Mouse (Mus musculus) lung, postnatal 25 days (tissue): ENCODE results near the gene Dpagt1.

Experiments used
- DNase-seq: peaks from one replicate; pipeline ENCODE4 v3.0.0; 2022; ENCODE audit warnings: low spot score

The Dpagt1 gene

GRCm38 (mm10) chr9:44378153-44378730 lies 52.4 kb downstream of the Dpagt1 start:
- no peak for DNase-seq

DNA sequence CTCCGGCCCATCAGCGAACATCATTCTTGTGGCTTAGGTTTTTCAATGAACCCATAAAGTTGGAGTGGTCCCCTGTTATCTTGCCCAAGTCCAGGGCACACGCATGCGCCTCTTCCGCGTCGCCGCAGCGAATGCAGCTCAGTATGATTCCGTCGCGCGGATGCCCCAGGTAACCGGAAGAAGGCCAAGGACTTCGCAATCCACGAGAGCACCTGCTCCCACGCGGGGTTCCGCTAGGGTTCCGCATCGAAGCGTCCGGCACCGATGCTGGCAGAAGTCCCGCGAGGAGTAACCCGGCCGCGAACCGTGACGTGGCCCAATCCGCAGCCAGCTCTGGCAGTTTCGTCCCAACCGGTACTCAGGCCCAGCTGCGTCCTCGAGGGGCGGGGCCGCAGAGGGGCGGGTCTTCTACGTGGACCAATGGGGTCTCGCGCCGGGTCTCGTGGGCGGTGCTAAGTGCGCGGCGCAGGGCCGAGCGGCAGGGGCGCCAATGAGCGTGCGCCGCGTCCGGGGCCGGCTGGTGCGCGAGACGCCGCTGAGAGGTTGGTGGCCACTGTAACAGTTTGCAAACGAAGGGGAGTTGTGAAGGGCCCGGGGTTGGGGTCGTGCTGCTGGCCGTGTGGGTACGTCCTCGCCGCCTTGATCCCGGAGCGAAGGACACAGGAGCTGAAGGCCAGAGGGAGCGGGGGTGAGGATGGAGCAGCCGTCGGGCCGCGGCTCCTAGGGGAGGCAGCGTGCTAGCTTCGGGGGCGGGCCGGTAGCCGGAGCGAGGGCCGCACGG lies 53.4 kb downstream of the Dpagt1 start, which contains the start of gene Hyou1:
Gene Hyou1 (plus strand): TSS at position 437 of the 781 bp plus-strand sequence.
- peak; percentile 99 for DNase-seq

DNA sequence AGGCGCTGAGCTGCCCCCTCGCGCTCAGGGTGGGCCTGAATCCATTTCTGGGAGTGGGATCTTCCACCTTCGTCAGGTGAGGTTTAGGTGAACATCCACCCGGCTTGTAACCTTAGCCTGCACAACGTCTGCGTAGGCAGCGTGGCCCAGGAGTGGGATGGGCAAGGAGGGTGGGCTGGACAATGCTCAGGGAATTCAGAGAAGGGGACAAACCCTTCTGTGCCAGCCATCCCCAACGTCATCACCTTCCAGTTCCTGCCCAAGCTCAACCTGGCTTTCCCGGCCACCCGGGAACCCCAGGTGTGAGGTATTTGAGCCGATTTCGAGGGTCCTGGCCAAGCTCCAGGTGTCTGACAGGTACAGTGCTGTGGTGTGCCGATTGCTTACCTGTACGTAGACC lies 54.0 kb downstream of the Dpagt1 start:
- DNase-seq: no peak
